Mouse (Mus musculus) limb, embryonic 13.5 days (tissue): Measurements from ENCODE around the gene Maats1. TPM values are rescaled to one million over a fixed set of nuclear protein-coding genes. Genes with fewer than 3 reads are reported as not detected.

Experiments used
- polyA plus RNA-seq: library from polyadenylated mRNA; unstranded; fragments of >200 nt; fragmentation: Nextera tagmentation; extraction: Ambion mirVana; gene quantifications from 2 replicates; pipeline ENCODE4 v1.2.1, GENCODE M21; 2015

Gene Maats1
- polyA plus RNA-seq, 1 experiment from 2014 or later: 0.10 TPM

Other genes starting within 250 kb of the Maats1 start
- gene Nr1i2, start 47.3 kb downstream of the Maats1 start, polyA plus RNA-seq: not detected in 2 replicates
- 98.8 and 106 TPM in 2 replicates for gene Cox17, start 4.8 kb upstream of the Maats1 start, polyA plus RNA-seq
- not detected in 2 replicates for gene Gm21987, start 4.9 kb upstream of the Maats1 start, polyA plus RNA-seq
- 3.3 and 3.5 TPM in 2 replicates for gene Popdc2, start 20.1 kb upstream of the Maats1 start, polyA plus RNA-seq
- 0.31 and 0.37 TPM in 2 replicates for gene Pla1a, start 91.0 kb upstream of the Maats1 start, polyA plus RNA-seq
- gene Adprh, start 110.6 kb upstream of the Maats1 start, polyA plus RNA-seq: 128 and 137 TPM in 2 replicates
- gene Cd80, start 113.4 kb upstream of the Maats1 start, polyA plus RNA-seq: 0.19 and 0.47 TPM in 2 replicates
- 28.4 and 30.8 TPM in 2 replicates for gene Timmdc1, start 180.5 kb upstream of the Maats1 start, polyA plus RNA-seq
- 78.7 and 79.7 TPM in 2 replicates for gene Poglut1, start 208.1 kb upstream of the Maats1 start, polyA plus RNA-seq
- 151 and 160 TPM in 2 replicates for gene Tmem39a, start 216.6 kb upstream of the Maats1 start, polyA plus RNA-seq